Mouse (Mus musculus): ENCODE results near the gene Olfr818. TPM values are rescaled to one million over a fixed set of nuclear protein-coding genes. Genes with fewer than 3 reads are reported as not detected.
"Not testable (repeated sequence)": the region's sequence is repeated elsewhere in the genome, so short reads cannot be mapped to it uniquely, and the experiment has no call there.

The Olfr818 gene
- total RNA-seq (2014; rRNA removed) (not detected in 2 replicates), polyA plus RNA-seq (2015; fragmentation: Nextera tagmentation; extraction: Ambion mirVana) (not detected in 2 replicates)

GRCm38 (mm10) chr10:129949000-129949399, at the start of gene Olfr818:
Gene Olfr818 (minus strand): TSS chr10:129949100.
- no peak within 1 kb of the TSS for H3K27ac ChIP-seq (ENCODE audit: low read depth, low read length)
- 92% methylated on average over 2 of the region's 2 CpGs for WGBS
- no peak within 1 kb of the TSS for H3K4me2 ChIP-seq (ENCODE audit: low read depth)
- no peak within 1 kb of the TSS for H3K4me3 ChIP-seq (ENCODE audit: low read depth, low read length)
- no peaks in the 10 kb centered on the region for H3K4me1 ChIP-seq (ENCODE audit: insufficient read depth)
- no peak within 1 kb of the TSS for H3K9ac ChIP-seq
- no peaks in the 10 kb centered on the region for H3K9me3 ChIP-seq (ENCODE audit: low read length)
- ATAC-seq (no peak), DNase-seq (no peak)
- no peak for TF ChIP-seq CTCF (IDR thresholded peaks at IDR 0.05; ENCODE audit: low read depth)
- H3K27me3 ChIP-seq (ENCODE audit: insufficient read depth, low read length) = no peaks in the 10 kb centered on the region
- no peaks in the 10 kb centered on the region for H3K36me3 ChIP-seq (ENCODE audit: insufficient read depth)

GRCm38 (mm10) chr10:129984962-129985361, 36.1 kb upstream of the Olfr818 start, which contains the start of gene Gm10310:
Gene Gm10310 (minus strand): TSS chr10:129985062.
- H3K4me2 ChIP-seq (ENCODE audit: low read depth); ATAC-seq; H3K9ac ChIP-seq; H3K27ac ChIP-seq (ENCODE audit: low read depth, low read length); H3K36me3 ChIP-seq (ENCODE audit: insufficient read depth); H3K27me3 ChIP-seq (ENCODE audit: insufficient read depth, low read length); H3K9me3 ChIP-seq (ENCODE audit: low read length); H3K4me3 ChIP-seq (ENCODE audit: low read depth, low read length); H3K4me1 ChIP-seq (ENCODE audit: insufficient read depth); DNase-seq: not testable (repeated sequence)
- WGBS = no CpG with 5 or more reads among the region's 1 CpGs

DNA sequence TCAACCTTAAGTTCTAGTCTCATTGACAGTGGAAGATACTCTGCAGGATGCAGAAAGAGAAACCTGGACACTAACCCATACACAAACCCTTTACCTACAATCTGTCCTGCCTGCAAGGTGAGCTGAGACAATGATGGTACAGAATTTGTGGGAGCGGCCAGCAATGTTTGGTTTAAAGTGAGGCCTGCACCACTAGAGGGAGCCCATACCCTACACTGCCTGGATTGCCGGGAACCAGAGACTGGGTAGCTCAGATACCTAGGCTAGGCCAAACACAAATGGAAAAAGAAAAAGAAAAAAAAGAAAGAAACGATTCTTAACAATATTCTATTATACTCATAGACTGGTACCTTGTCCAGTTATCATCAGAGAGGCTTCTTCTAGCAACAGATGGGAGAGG, 33.0 kb upstream of the Olfr818 start:
- not testable (repeated sequence) for H3K9ac ChIP-seq; DNase-seq; H3K27me3 ChIP-seq (ENCODE audit: insufficient read depth, low read length); H3K27ac ChIP-seq (ENCODE audit: low read depth, low read length); H3K9me3 ChIP-seq (ENCODE audit: low read length); H3K4me2 ChIP-seq (ENCODE audit: low read depth); H3K4me1 ChIP-seq (ENCODE audit: insufficient read depth); ATAC-seq; H3K36me3 ChIP-seq (ENCODE audit: insufficient read depth); H3K4me3 ChIP-seq (ENCODE audit: low read depth, low read length)
- no CpG with 5 or more reads among the region's 3 CpGs for WGBS

DNA sequence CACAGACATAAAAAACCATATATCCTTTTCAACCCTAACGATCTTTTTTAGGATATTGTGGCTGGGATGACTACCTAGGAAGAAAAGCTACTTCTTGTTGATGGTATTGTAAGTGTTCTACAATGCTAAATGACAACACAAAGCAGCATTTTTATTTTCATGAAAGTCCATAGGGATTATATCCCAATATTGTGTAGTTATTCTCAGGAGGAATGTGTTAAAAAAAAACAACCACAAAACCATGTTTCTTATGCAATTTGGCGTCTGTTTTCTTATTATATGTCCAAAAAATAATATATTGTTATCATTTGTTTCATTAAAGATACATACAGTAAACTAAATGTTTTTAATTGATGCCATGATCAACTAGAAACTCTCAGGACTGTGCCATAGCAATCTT, 27.1 kb upstream of the Olfr818 start, which contains the start of gene Olfr247:
Gene Olfr247 (minus strand): TSS at position 101 of the 400 bp plus-strand sequence.
- not testable (repeated sequence) for H3K4me1 ChIP-seq (ENCODE audit: insufficient read depth); H3K9ac ChIP-seq; H3K36me3 ChIP-seq (ENCODE audit: insufficient read depth); DNase-seq; ATAC-seq; H3K4me2 ChIP-seq (ENCODE audit: low read depth); H3K9me3 ChIP-seq (ENCODE audit: low read length); H3K27me3 ChIP-seq (ENCODE audit: insufficient read depth, low read length); H3K4me3 ChIP-seq (ENCODE audit: low read depth, low read length); H3K27ac ChIP-seq (ENCODE audit: low read depth, low read length)
- WGBS = no CpG with 5 or more reads among the region's 2 CpGs

DNA sequence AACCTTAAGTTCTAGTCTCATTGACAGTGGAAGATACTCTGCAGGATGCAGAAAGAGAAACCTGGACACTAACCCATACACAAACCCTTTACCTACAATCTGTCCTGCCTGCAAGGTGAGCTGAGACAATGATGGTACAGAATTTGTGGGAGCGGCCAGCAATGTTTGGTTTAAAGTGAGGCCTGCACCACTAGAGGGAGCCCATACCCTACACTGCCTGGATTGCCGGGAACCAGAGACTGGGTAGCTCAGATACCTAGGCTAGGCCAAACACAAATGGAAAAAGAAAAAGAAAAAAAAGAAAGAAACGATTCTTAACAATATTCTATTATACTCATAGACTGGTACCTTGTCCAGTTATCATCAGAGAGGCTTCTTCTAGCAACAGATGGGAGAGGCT, 24.1 kb upstream of the Olfr818 start:
- H3K36me3 ChIP-seq (ENCODE audit: insufficient read depth); H3K27ac ChIP-seq (ENCODE audit: low read depth, low read length); H3K4me2 ChIP-seq (ENCODE audit: low read depth); H3K9ac ChIP-seq; H3K4me1 ChIP-seq (ENCODE audit: insufficient read depth); H3K4me3 ChIP-seq (ENCODE audit: low read depth, low read length); ATAC-seq; DNase-seq; H3K27me3 ChIP-seq (ENCODE audit: insufficient read depth, low read length); H3K9me3 ChIP-seq (ENCODE audit: low read length): not testable (repeated sequence)
- no CpG with 5 or more reads among the region's 3 CpGs for WGBS

GRCm38 (mm10) chr10:129967166-129967565, 18.3 kb upstream of the Olfr818 start, which contains the start of gene Olfr819:
Gene Olfr819 (minus strand): TSS chr10:129967266.
- not testable (repeated sequence) for H3K4me2 ChIP-seq (ENCODE audit: low read depth); H3K4me3 ChIP-seq (ENCODE audit: low read depth, low read length); H3K9ac ChIP-seq; H3K27ac ChIP-seq (ENCODE audit: low read depth, low read length); H3K27me3 ChIP-seq (ENCODE audit: insufficient read depth, low read length); H3K4me1 ChIP-seq (ENCODE audit: insufficient read depth); DNase-seq; H3K36me3 ChIP-seq (ENCODE audit: insufficient read depth); H3K9me3 ChIP-seq (ENCODE audit: low read length); ATAC-seq
- 81% methylated on average over 2 of the region's 2 CpGs for WGBS

GRCm38 (mm10) chr10:129966232-129966631, 17.3 kb upstream of the Olfr818 start:
- not testable (repeated sequence) for H3K9ac ChIP-seq; H3K4me2 ChIP-seq (ENCODE audit: low read depth); H3K27ac ChIP-seq (ENCODE audit: low read depth, low read length); ATAC-seq; H3K4me1 ChIP-seq (ENCODE audit: insufficient read depth); H3K27me3 ChIP-seq (ENCODE audit: insufficient read depth, low read length); H3K4me3 ChIP-seq (ENCODE audit: low read depth, low read length); H3K36me3 ChIP-seq (ENCODE audit: insufficient read depth); H3K9me3 ChIP-seq (ENCODE audit: low read length); DNase-seq
- WGBS = 95% methylated on average over 2 of the region's 3 CpGs

DNA sequence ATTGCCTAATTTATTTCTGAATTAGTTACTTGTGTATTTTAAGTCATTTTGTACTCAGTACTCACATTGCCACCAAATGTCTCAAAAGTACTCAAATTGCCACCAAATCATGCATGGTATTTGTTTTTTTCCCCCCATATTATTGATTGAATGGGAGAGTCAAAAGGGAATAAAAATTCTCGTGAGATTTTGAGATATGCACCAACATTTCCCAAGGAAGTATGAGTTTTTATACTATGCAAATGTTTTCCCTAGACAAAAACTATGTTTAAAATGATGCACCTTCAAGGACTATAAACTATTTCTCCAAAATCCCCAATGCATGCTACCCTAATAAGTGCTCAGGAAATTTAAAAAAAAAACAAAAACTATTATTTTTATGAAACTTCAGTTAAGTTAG, 33.4 kb downstream of the Olfr818 start, which contains the start of gene Olfr816:
Gene Olfr816 (minus strand): TSS at position 101 of the 400 bp plus-strand sequence.
- 81% methylated on average over 1 of the region's 1 CpGs for whole genome bisulfite sequencing
- Histone ChIP-seq H3K9me3 (ENCODE audit: low read length) (no peaks in the 10 kb centered on the region), H3K27me3 (ENCODE audit: insufficient read depth, low read length) (no peaks in the 10 kb centered on the region), H3K27ac (ENCODE audit: low read depth, low read length) (no peak within 1 kb of the TSS), H3K4me2 (ENCODE audit: low read depth) (no peak within 1 kb of the TSS), H3K4me1 (ENCODE audit: insufficient read depth) (no peaks in the 10 kb centered on the region), H3K4me3 (ENCODE audit: low read depth, low read length) (no peak within 1 kb of the TSS), H3K9ac (no peak within 1 kb of the TSS), H3K36me3 (ENCODE audit: insufficient read depth) (no peaks in the 10 kb centered on the region)
- DNase-seq (no peak), ATAC-seq (no peak)
- no peak for TF ChIP-seq CTCF (IDR thresholded peaks at IDR 0.05; ENCODE audit: low read depth)

- H3K9me3 ChIP-seq (ENCODE audit: low read length); H3K4me1 ChIP-seq (ENCODE audit: insufficient read depth); DNase-seq; H3K27me3 ChIP-seq (ENCODE audit: insufficient read depth, low read length); ATAC-seq; H3K27ac ChIP-seq (ENCODE audit: low read depth, low read length); H3K36me3 ChIP-seq (ENCODE audit: insufficient read depth); H3K9ac ChIP-seq; H3K4me2 ChIP-seq (ENCODE audit: low read depth); H3K4me3 ChIP-seq (ENCODE audit: low read depth, low read length): not testable (repeated sequence)
- WGBS = no CpG with 5 or more reads among the region's 1 CpGs
Measured at GRCm38 (mm10) chr10:129905767-129906166, 43.1 kb downstream of the Olfr818 start, which contains the start of gene Olfr815. Gene Olfr815 (minus strand): TSS chr10:129905867.

Data from forebrain, postnatal 0 days (tissue).